Mouse (Mus musculus) stomach, postnatal 0 days (tissue): Measurements from ENCODE around the gene Srsf3.

ENCODE experiments used
- CTCF ChIP-seq: IDR thresholded peaks from 2 replicates; pipeline ENCODE4 v1.5.1; 2016; ENCODE audit warnings: antibody characterized with exemption, low read depth, mild to moderate bottlenecking, moderate library complexity
- EP300 ChIP-seq: optimal IDR thresholded peaks from 2 replicates; pipeline ENCODE3; 2016; ENCODE audit warnings: antibody characterized with exemption

DNA sequence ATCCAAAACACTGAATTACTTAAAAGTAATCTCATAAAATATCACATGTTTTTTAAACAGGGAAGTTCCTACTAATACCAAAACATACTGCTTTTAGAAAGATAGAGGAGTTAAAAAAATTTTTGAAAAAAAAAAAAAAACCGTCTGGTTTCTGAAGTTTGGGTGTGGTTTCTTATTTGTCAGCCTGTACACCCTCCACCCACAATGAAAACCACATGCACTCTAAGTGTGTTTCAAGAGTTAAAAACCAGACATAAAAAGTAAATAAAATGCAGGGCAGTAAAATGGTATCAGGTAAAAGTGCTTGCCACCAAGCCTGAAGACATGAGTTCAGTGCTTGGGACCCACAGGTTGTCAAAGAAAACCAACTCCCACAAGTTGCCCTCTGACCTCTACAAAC lies 28.7 kb upstream of the Srsf3 start:
- no peak for TF ChIP-seq CTCF
- TF ChIP-seq EP300 = no peak
